Mouse (Mus musculus): Measurements from ENCODE around the gene Gucy2c. TPM values are rescaled to one million over a fixed set of nuclear protein-coding genes. Genes with fewer than 3 reads are reported as not detected.

Gucy2c gene
- total RNA-seq, 2 experiments from 2014 or later, result 0.14 to 0.22 TPM

- intact Hi-C loops (cut with DNase I), result loop anchor here (5.0 kb wide), 2 partner anchors 120 to 320 kb away; no protein-coding TSS in a partner anchor
Measured at GRCm38 (mm10) chr6:136742352-136743118, 39.0 kb downstream of the Gucy2c start.

GRCm38 (mm10) chr6:136741281-136741680 is 40.3 kb downstream of the Gucy2c start:
- DNase-seq, result no peak
- intact Hi-C loops (cut with DNase I), result loop anchor here (5.0 kb wide), 2 partner anchors 119 to 319 kb away; no protein-coding TSS in a partner anchor

More at GRCm38 (mm10) chr6:136742352-136743118, 39.0 kb downstream of the Gucy2c start:
- DNase-seq, result peak; percentile 85

GRCm38 (mm10) chr6:136735766-136736165 is 45.8 kb downstream of the Gucy2c start:
- DNase-seq, result no peak

GRCm38 (mm10) chr6:136728144-136728543 is 53.4 kb downstream of the Gucy2c start:
- DNase-seq, result no peak
- intact Hi-C loops (cut with DNase I), result no loop called here

More at GRCm38 (mm10) chr6:136735766-136736165, 45.8 kb downstream of the Gucy2c start:
- intact Hi-C loops (cut with DNase I), result no loop called here

GRCm38 (mm10) chr6:136723171-136723570 is 58.4 kb downstream of the Gucy2c start:
- no peak for DNase-seq
- intact Hi-C loops (cut with DNase I), result no loop called here

- intact Hi-C loops (cut with DNase I), result no loop called here
Measured at GRCm38 (mm10) chr6:136722565-136722964, 59.0 kb downstream of the Gucy2c start.

GRCm38 (mm10) chr6:136721925-136722324 is 59.6 kb downstream of the Gucy2c start:
- DNase-seq, result peak; percentile 67
- intact Hi-C loops (cut with DNase I), result no loop called here

More at GRCm38 (mm10) chr6:136722565-136722964, 59.0 kb downstream of the Gucy2c start:
- no peak for DNase-seq

GRCm38 (mm10) chr6:136720436-136720835 is 61.1 kb downstream of the Gucy2c start:
- peak; percentile 50 for DNase-seq

GRCm38 (mm10) chr6:136715881-136716431 is 65.6 kb downstream of the Gucy2c start:
- intact Hi-C loops (cut with DNase I), result no loop called here
- DNase-seq, result no peak

More at GRCm38 (mm10) chr6:136720436-136720835, 61.1 kb downstream of the Gucy2c start:
- intact Hi-C loops (cut with DNase I), result no loop called here

- DNase-seq, result no peak
- intact Hi-C loops (cut with DNase I), result no loop called here
Measured at GRCm38 (mm10) chr6:136714097-136714496, 67.5 kb downstream of the Gucy2c start.

- DNase-seq, result no peak
- intact Hi-C loops (cut with DNase I), result no loop called here
Measured at GRCm38 (mm10) chr6:136710408-136710807, 71.2 kb downstream of the Gucy2c start.

- no peak for DNase-seq
- intact Hi-C loops (cut with DNase I), result no loop called here
Measured at GRCm38 (mm10) chr6:136708597-136708996, 73.0 kb downstream of the Gucy2c start.

- DNase-seq, result no peak
- intact Hi-C loops (cut with DNase I), result no loop called here
Measured at GRCm38 (mm10) chr6:136701878-136702277, 79.7 kb downstream of the Gucy2c start.

GRCm38 (mm10) chr6:136701185-136701584 is 80.4 kb downstream of the Gucy2c start:
- DNase-seq, result no peak
- intact Hi-C loops (cut with DNase I), result no loop called here

- no peak for DNase-seq
Measured at GRCm38 (mm10) chr6:136691314-136691713, 90.3 kb downstream of the Gucy2c start.

GRCm38 (mm10) chr6:136690527-136690926 is 91.0 kb downstream of the Gucy2c start:
- intact Hi-C loops (cut with DNase I), result no loop called here
- no peak for DNase-seq

More at GRCm38 (mm10) chr6:136691314-136691713, 90.3 kb downstream of the Gucy2c start:
- intact Hi-C loops (cut with DNase I), result no loop called here

- no peak for DNase-seq
- intact Hi-C loops (cut with DNase I), result no loop called here
Measured at GRCm38 (mm10) chr6:136689790-136690413, 91.7 kb downstream of the Gucy2c start.

GRCm38 (mm10) chr6:136685433-136685832 is 96.1 kb downstream of the Gucy2c start:
- intact Hi-C loops (cut with DNase I), result no loop called here
- DNase-seq, result no peak

GRCm38 (mm10) chr6:136683410-136684334 is 97.9 kb downstream of the Gucy2c start:
- intact Hi-C loops (cut with DNase I), result no loop called here
- no peak for DNase-seq

- intact Hi-C loops (cut with DNase I), result no loop called here
- no peak for DNase-seq
Measured at GRCm38 (mm10) chr6:136679381-136679780, 102.2 kb downstream of the Gucy2c start.
